Mouse (Mus musculus): ENCODE data around the gene Chmp6. TPM values are rescaled to one million over a fixed set of nuclear protein-coding genes. Genes with fewer than 3 reads are reported as not detected.

The Chmp6 gene
- total RNA-seq, 2 experiments from 2014 or later, result 37.2 to 43.6 TPM

DNA sequence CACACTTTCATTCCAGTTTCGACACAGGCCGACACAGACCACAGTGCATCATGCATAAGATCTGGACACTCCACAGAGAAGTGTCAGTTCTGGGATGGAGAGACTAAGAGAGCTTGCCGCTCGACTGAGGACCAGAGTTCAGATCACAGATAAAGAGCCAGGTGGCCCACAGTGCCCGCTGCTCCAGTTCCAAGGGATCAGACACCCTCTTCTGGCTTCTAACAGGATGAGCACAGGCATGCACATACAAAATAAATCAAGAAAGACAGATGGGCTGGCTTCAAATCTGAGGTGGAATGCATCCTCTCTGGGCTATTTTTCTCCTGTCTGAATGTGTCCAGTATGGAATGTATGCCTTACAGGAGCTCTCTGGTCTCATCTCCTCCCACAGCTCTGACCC is 13.5 kb downstream of the Chmp6 start:
- no peak for TF ChIP-seq CTCF (IDR thresholded peaks at IDR 0.05)
- intact Hi-C loops (cut with DNase I), result no loop called here
- H3K27ac ChIP-seq, result no peak overlapping the region
- H3K4me3 ChIP-seq, result no peak overlapping the region
- no peak for DNase-seq (ENCODE audit: extremely low spot score in 1 of 2, low spot score in 2 of 2)

DNA sequence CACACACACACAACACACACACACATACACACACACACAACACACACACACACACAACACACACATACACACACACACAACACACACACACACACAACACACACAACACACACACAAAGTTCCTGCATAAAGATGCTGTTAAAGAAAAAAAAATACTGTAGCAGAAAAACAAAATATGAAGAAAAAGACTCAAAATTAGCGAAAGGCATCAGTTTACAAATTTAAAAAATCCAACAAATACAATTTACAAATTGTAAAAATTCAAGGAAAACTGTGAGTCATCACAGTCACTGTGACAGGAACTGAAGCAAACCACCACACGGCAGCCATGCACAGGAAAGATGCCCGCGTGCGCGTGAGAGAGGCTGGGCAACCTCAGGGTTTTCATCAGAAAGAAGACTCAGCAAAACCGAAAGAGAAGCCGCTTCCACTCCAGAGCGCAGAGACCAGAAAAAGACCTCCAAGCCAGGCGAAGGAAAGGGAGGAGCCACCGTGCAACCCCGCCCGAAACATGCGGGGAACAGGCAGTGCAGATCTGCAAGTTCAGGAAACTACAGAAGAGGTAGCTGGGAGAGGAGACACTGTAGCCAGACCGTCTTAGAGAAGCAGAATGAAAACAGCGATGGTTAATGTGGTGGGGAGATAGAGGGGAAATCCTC is 14.9 kb downstream of the Chmp6 start:
- no peak for DNase-seq (ENCODE audit: extremely low spot score in 1 of 2, low spot score in 2 of 2)
- H3K4me3 ChIP-seq, result peak overlapping the region; percentile 35
- intact Hi-C loops (cut with DNase I), result no loop called here
- H3K27ac ChIP-seq, result 0 out of 2 replicates have a peak overlapping the region, but pooled peaks have one; percentile 1
- TF ChIP-seq CTCF (IDR thresholded peaks at IDR 0.05), result no peak

DNA sequence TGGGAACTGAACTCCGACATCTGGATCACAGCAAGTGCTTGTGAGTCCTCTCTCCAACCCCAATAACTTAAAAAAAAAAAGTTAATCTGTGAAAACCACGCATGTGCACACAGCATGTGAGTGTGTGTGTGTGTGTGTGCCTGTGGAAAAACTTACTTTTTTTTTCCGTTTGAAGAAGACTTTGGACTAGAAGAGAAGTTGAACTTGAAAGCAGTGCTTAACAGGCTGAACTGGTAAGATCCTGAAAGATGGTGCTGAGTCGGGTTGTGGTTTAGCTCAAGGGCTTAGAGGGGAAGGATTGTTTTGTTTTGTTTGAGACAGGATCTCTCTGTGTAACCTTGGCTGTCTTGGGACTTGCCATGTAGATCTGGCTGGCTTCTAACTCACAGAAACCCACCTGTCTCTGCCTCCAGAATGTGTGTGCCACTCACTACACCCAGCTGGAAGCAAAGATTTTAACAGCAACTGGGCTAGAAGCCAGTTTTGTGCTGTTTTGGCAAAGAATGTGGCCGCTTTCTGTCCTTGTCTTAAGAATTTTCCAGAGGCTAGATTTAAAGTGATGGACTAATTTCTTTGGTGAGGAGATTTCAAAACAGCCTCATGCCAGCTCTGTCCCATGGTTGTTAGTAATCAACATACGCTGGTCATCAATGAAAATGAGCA is 16.5 kb downstream of the Chmp6 start:
- DNase-seq (ENCODE audit: extremely low spot score in 1 of 2, low spot score in 2 of 2), result no peak
- H3K27ac ChIP-seq, result no peak overlapping the region
- TF ChIP-seq CTCF (IDR thresholded peaks at IDR 0.05), result no peak
- no peak overlapping the region for H3K4me3 ChIP-seq
- intact Hi-C loops (cut with DNase I), result loop anchor here (5.0 kb wide), 1 partner anchor 173 kb away; no protein-coding TSS in a partner anchor

DNA sequence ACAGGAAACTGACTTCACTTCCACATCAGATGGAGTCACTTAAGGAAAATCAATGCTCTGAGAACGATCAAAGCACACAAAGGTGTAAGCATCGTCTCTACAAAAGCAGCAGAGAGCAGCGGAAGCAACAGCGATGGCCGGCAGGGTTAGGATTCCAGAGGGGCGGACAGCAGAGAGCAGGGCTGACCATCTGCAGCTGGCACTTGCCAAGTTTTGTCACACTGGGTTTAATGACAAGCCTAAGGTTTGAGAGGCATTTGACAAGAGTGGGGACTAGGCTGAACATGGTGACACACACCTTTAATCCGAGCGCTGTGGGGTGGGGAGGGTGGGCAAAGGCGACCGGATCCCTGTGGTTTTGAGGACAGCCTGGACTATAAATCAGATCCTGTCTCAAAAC is 18.6 kb downstream of the Chmp6 start:
- intact Hi-C loops (cut with DNase I), result loop anchor here (5.0 kb wide), 1 partner anchor 170 kb away; no protein-coding TSS in a partner anchor
- TF ChIP-seq CTCF (IDR thresholded peaks at IDR 0.05), result no peak
- H3K27ac ChIP-seq, result no peak overlapping the region
- no peak overlapping the region for H3K4me3 ChIP-seq
- no peak for DNase-seq (ENCODE audit: extremely low spot score in 1 of 2, low spot score in 2 of 2)

DNA sequence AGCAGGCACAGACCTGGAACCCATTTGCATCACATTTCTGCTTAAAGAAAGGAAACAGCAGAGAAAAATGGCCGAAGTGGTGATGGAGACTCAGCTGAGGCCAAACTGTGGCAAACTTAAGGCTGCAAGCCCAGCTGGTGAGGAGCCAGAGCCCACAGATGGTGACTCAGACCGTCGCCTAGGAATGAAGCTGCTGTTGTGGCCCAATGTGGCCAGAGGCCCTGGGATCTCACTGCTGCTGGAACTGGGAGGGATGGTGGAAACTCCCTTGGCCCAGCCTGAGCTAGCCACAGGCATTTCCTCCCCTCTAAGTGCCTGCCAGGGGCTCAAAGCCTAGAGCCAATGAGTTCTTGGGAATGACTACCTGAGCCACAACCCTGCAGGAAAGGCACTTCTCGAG is 19.9 kb downstream of the Chmp6 start:
- no peak for DNase-seq (ENCODE audit: extremely low spot score in 1 of 2, low spot score in 2 of 2)
- intact Hi-C loops (cut with DNase I), result loop anchor here (5.0 kb wide), 1 partner anchor 169 kb away; no protein-coding TSS in a partner anchor
- Histone ChIP-seq H3K4me3 (no peak overlapping the region), H3K27ac (no peak overlapping the region)
- no peak for TF ChIP-seq CTCF (IDR thresholded peaks at IDR 0.05)

DNA sequence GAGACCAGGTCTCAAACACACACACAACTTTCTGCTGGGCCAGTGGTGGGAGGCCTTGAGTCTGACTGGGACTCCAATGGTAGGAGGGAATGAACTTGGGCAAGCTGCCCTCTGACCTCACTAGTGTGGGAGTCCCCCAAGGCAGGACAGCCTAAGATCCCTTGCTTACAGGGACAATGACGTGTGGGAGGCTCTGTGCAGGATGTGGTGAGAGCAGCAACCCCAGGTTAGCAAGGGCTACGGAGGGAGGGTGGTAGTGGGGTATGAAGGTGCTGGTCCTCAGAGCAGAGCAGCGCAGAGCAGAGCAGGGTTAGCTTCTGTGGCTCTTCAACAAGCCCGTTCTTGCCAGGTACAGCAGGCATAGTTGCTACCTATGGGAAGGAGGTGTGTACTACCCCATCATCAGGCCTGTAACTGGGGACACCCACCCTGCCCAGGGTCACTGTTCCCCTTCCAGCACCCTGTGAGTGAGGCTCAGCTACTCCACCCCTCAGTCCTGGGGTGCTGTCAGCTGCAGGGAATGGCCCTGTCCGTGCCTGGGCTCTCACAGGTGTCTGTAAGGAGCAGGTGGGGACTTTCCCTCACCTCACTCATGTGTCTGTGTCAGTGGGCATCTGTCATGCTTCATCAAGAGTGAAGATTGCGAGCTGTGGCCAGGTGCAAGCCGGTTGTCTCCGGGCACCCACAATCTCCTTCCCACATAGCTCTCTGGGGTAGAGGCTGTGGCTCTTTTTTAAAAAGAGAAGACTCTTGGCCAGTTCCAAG is 20.8 kb downstream of the Chmp6 start:
- Histone ChIP-seq H3K27ac (peak overlapping the region; percentile 28; the same call in 1 of the 2 replicates), H3K4me3 (no peak overlapping the region)
- no peak for DNase-seq (ENCODE audit: extremely low spot score in 1 of 2, low spot score in 2 of 2)
- TF ChIP-seq CTCF (IDR thresholded peaks at IDR 0.05), result no peak
- intact Hi-C loops (cut with DNase I), result loop anchor here (5.0 kb wide), 1 partner anchor 168 kb away; no protein-coding TSS in a partner anchor

DNA sequence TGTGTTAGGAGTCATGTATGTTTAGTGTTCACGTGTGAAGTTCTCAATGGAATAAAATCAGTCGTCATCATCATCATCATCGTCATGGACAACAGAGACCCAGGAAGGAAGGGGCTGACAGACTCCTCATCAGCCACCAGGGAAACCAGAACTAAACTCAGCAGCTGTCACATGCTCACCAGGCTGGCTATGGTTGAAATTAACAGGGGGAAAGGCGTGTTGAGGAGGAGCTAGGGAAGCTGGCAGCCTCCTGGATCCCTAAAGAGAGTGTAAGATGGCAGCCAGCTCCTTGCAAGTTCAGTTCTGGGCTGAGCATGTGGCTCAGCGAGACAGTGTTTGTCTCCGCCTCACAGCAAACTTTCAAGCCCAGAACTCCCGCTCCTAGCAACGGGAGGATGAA is 21.5 kb downstream of the Chmp6 start:
- intact Hi-C loops (cut with DNase I), result loop anchor here (5.0 kb wide), 1 partner anchor 168 kb away; no protein-coding TSS in a partner anchor
- Histone ChIP-seq H3K27ac (no peak overlapping the region; the same call in 1 of the 2 replicates), H3K4me3 (no peak overlapping the region)
- DNase-seq (ENCODE audit: extremely low spot score in 1 of 2, low spot score in 2 of 2), result no peak
- no peak for TF ChIP-seq CTCF (IDR thresholded peaks at IDR 0.05)

DNA sequence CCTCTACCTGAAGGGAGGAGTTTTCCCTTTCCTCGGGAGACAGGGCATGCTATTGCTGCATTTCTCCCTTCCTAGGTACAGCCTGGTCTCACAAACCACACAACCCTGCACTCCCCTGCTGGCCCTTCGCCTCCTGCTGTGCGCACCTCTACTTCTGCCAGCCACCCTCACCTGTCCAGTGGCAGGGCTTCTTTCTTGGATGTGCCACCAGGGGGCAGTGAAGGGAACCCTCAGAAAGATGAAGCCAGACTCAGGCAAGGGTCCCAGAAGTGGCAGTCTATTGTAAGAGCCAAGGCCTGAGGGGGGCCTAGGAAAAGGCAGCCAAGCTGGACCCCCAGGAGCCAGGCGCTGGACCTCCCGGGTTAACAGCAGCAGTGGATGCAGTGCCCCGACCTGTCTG is 22.2 kb downstream of the Chmp6 start:
- TF ChIP-seq CTCF (IDR thresholded peaks at IDR 0.05), result peak; percentile 83
- peak; percentile 64 to 71 for DNase-seq (ENCODE audit: extremely low spot score in 1 of 2, low spot score in 2 of 2)
- intact Hi-C loops (cut with DNase I), result no loop called here
- Histone ChIP-seq H3K27ac (peak overlapping the region; percentile 89), H3K4me3 (no peak overlapping the region)

DNA sequence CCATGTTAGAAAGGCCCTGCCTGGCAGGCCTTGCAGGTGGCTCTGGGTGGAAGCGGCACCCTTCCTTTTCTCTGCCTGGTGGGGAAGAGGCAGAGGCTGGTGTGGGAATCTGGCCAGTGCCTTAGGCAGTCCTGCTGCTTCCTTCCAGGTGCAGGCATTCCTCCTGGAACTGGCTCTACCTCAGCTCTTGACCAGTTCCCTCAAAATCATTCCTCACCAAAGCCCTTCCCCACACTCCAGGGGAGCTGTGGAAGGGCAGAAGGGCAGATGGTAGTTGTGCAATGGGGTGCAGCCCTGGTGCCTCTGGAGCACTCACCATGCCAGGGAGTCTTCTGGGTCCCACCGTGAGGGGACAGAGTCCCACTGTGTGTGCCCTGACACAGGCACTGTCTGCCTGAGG is 23.2 kb downstream of the Chmp6 start:
- intact Hi-C loops (cut with DNase I), result no loop called here
- Histone ChIP-seq H3K4me3 (no peak overlapping the region; the same call in 1 of the 2 replicates), H3K27ac (peak overlapping the region; percentile 89)
- TF ChIP-seq CTCF (IDR thresholded peaks at IDR 0.05), result no peak
- DNase-seq (ENCODE audit: extremely low spot score in 1 of 2, low spot score in 2 of 2), result no peak

DNA sequence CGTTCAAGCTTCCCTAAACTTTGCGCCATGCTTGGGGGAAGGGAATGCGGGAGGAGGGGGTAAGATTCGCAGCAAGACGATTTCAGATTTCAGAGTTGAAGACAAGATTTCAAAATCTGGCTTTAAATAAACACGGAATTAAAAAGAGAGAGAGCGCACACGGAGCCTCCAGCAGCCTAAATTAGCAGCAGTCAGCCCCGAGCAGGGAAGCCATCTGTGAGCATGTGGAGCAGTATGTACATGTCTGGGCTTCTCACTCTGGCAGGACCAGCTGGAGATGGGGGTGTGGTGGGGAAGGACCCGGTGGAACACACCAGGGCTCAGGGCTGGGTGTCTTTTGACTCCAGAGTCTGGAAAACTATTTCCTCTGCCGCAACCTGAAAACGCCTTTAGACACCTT is 24.0 kb downstream of the Chmp6 start:
- H3K27ac ChIP-seq, result peak overlapping the region; percentile 93
- peak; percentile 62 to 65 for DNase-seq (ENCODE audit: extremely low spot score in 1 of 2, low spot score in 2 of 2)
- H3K4me3 ChIP-seq, result peak overlapping the region; percentile 23; the same call in 1 of the 2 replicates
- no peak for TF ChIP-seq CTCF (IDR thresholded peaks at IDR 0.05)
- intact Hi-C loops (cut with DNase I), result loop anchor here (1.0 kb wide), 1 partner anchor 54 kb away; no protein-coding TSS in a partner anchor

DNA sequence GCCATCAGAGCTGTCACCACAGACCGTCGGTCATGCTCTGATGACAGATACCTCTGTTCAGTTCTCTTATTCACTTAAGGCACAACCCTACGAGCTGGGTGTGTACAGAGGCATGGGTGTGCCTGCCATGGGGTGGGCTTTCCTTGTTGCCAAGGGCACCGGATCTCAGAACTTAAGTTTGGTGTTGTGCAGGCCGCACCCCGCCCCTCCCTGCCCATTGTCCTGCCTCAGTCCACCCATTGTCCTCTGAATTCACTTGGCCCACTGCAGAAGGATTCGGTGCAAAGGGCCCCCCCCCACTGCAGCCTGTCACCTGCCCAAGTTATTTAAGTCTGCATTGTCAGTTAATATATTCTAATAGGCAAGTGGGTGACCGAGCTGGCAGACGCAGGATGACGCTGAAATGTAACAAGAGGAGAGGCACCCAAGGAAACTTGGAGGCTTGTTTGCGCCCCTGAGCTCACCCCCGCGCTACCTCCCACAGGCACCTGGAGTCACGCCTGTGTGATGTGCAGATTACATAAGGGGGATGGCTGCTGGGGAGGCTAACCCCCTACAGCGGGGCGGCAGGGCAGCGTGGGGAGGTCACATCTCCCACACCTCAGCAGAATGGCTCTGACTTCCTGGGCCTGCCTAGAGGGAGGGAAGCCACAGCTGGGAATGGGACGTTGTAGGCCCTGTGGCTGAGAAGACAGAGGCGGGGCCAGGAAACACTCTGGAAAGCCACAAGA is 24.7 kb downstream of the Chmp6 start:
- peak; percentile 67 to 73 for DNase-seq (ENCODE audit: extremely low spot score in 1 of 2, low spot score in 2 of 2)
- Histone ChIP-seq H3K27ac (peak overlapping the region; percentile 93), H3K4me3 (peak overlapping the region; percentile 23)
- intact Hi-C loops (cut with DNase I), result loop anchor here (1.0 kb wide), 1 partner anchor 53 kb away; no protein-coding TSS in a partner anchor
- no peak for TF ChIP-seq CTCF (IDR thresholded peaks at IDR 0.05)
